Mouse (Mus musculus) right cerebral cortex, adult 18-20 months (tissue): ENCODE results near the gene Pde3a.

Experiments used
- DNase-seq: peaks from one replicate; pipeline ENCODE4 v3.0.0; 2022; ENCODE audit warnings: mixed read lengths

The Pde3a gene

GRCm38 (mm10) chr6:141331464-141331863, 82.4 kb downstream of the Pde3a start:
- DNase-seq: no peak

- no peak for DNase-seq
Observed at GRCm38 (mm10) chr6:141332613-141333165, 83.6 kb downstream of the Pde3a start.

- DNase-seq: no peak
Observed at GRCm38 (mm10) chr6:141333245-141333644, 84.2 kb downstream of the Pde3a start.

GRCm38 (mm10) chr6:141335878-141336277, 86.8 kb downstream of the Pde3a start:
- DNase-seq: no peak

GRCm38 (mm10) chr6:141336438-141336837, 87.4 kb downstream of the Pde3a start:
- no peak for DNase-seq

GRCm38 (mm10) chr6:141337673-141338072, 88.6 kb downstream of the Pde3a start:
- DNase-seq: no peak

- no peak for DNase-seq
Observed at GRCm38 (mm10) chr6:141341385-141341784, 92.3 kb downstream of the Pde3a start.

- DNase-seq: no peak
Observed at GRCm38 (mm10) chr6:141347870-141348269, 98.8 kb downstream of the Pde3a start.

GRCm38 (mm10) chr6:141348542-141348941, 99.5 kb downstream of the Pde3a start:
- DNase-seq: no peak

- DNase-seq: no peak
Observed at GRCm38 (mm10) chr6:141350261-141350660, 101.2 kb downstream of the Pde3a start.

- no peak for DNase-seq
Observed at GRCm38 (mm10) chr6:141352277-141352676, 103.2 kb downstream of the Pde3a start.

GRCm38 (mm10) chr6:141363664-141364063, 114.6 kb downstream of the Pde3a start:
- no peak for DNase-seq

- no peak for DNase-seq
Observed at GRCm38 (mm10) chr6:141367037-141367436, 118.0 kb downstream of the Pde3a start.

GRCm38 (mm10) chr6:141372697-141373096, 123.6 kb downstream of the Pde3a start:
- DNase-seq: no peak

GRCm38 (mm10) chr6:141374469-141375057, 125.5 kb downstream of the Pde3a start:
- DNase-seq: no peak

GRCm38 (mm10) chr6:141375155-141375554, 126.1 kb downstream of the Pde3a start:
- DNase-seq: no peak

GRCm38 (mm10) chr6:141380927-141381326, 131.9 kb downstream of the Pde3a start:
- no peak for DNase-seq

- no peak for DNase-seq
Observed at GRCm38 (mm10) chr6:141381473-141381872, 132.4 kb downstream of the Pde3a start.

- DNase-seq: no peak
Observed at GRCm38 (mm10) chr6:141381881-141382370, 132.9 kb downstream of the Pde3a start.

GRCm38 (mm10) chr6:141388104-141388503, 139.0 kb downstream of the Pde3a start:
- DNase-seq: no peak

GRCm38 (mm10) chr6:141395926-141396325, 146.9 kb downstream of the Pde3a start:
- DNase-seq: no peak

- no peak for DNase-seq
Observed at GRCm38 (mm10) chr6:141399411-141399810, 150.3 kb downstream of the Pde3a start.

GRCm38 (mm10) chr6:141403943-141404342, 154.9 kb downstream of the Pde3a start:
- no peak for DNase-seq

- no peak for DNase-seq
Observed at GRCm38 (mm10) chr6:141404649-141405048, 155.6 kb downstream of the Pde3a start.

- DNase-seq: no peak
Observed at GRCm38 (mm10) chr6:141405496-141405895, 156.4 kb downstream of the Pde3a start.
